8 mouse cellular contexts compared by ENCODE assay signal in the genomic region with DNA sequence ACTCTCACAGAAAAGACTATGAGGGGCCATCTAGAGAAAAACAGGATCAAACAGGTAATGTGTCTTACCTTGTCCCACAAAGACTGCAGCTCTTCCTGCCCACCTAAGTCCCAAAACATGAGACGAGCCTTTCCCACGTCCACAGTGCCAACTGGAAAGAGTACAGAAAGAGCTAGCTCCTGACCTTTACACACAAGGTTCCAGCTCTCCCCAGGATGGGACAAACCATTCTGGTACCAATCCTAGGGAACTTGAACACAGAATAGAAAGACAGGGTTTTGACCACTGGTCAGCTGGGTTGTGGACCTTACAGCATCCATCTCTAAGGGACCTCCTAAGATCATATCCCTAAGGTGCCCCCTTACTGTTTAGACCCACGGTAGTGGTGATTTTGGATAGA. TPM values are rescaled to one million over a fixed set of nuclear protein-coding genes. Genes with fewer than 3 reads are reported as not detected.
DNase-seq lines count a peak whose midpoint lies in the region; ATAC-seq and TF ChIP-seq lines count a peak whose summit lies in the region.

No protein-coding gene starts in this region.

- no peaks in the 10 kb centered on the region for H3K9me3 ChIP-seq in heart, embryonic 13.5 days
- H3K9me3 ChIP-seq in ES-E14 (ENCODE audit: control insufficient read depth, insufficient read depth, low read depth, low read length) = no peaks in the 10 kb centered on the region
- no peaks in the 10 kb centered on the region for H3K9me3 ChIP-seq in hindbrain, embryonic 10.5 days
- H3K9me3 ChIP-seq in liver, postnatal 0 days (ENCODE audit: low read length) = no peaks in the 10 kb centered on the region

- H3K4me3 ChIP-seq in heart, embryonic 13.5 days = peak overlapping the region; percentile 70
- peak overlapping the region; percentile 91 to 98; a peak in 3 of 4 replicates for H3K4me3 ChIP-seq in ES-E14 (ENCODE audit: insufficient read depth in 1 of 2, low read depth in 1 of 2, low read length in 2 of 2, poor library complexity in 1 of 2, severe bottlenecking in 1 of 2)
- H3K4me3 ChIP-seq in hindbrain, embryonic 10.5 days = peak overlapping the region; percentile 90
- H3K4me3 ChIP-seq in liver, postnatal 0 days (ENCODE audit: low read depth, low read length) = peak overlapping the region; percentile 82

- in situ Hi-C loops in ES-E14 (cut with MboI; ENCODE audit: low sequenced_read_pairs in 2 of 2, unreplicated experiment in 2 of 2) = no loop called here

- H3K36me3 ChIP-seq in heart, embryonic 13.5 days = peaks cover 60% of the 10 kb centered on the region
- H3K36me3 ChIP-seq in ES-E14 (ENCODE audit: control insufficient read depth, insufficient read depth, low read length, poor library complexity, severe bottlenecking) = peaks cover 21% of the 10 kb centered on the region
- peaks cover 62% of the 10 kb centered on the region for H3K36me3 ChIP-seq in hindbrain, embryonic 10.5 days
- peaks cover 35% of the 10 kb centered on the region for H3K36me3 ChIP-seq in liver, postnatal 0 days (replicated peaks; ENCODE audit: insufficient read depth, low read length)

- peak overlapping the region; percentile 86 for H3K9ac ChIP-seq in heart, embryonic 13.5 days
- peak overlapping the region; percentile 96; the same call in 1 of the 2 replicates for H3K9ac ChIP-seq in ES-E14 (ENCODE audit: insufficient read depth, low read depth, low read length, poor library complexity, severe bottlenecking)
- no peak overlapping the region; the same call in 1 of the 2 replicates for H3K9ac ChIP-seq in liver, postnatal 0 days (replicated peaks)

- peaks cover 34% of the 10 kb centered on the region for H3K4me1 ChIP-seq in heart, embryonic 13.5 days
- H3K4me1 ChIP-seq in ES-E14 (ENCODE audit: control insufficient read depth in 2 of 2, insufficient read depth in 2 of 2, low read length in 2 of 2, poor library complexity in 1 of 2) = peaks cover 4% of the 10 kb centered on the region in 2 experiments; a peak in 1 of 4 replicates
- H3K4me1 ChIP-seq in hindbrain, embryonic 10.5 days (replicated peaks) = peaks cover 41% of the 10 kb centered on the region
- H3K4me1 ChIP-seq in liver, postnatal 0 days (ENCODE audit: insufficient read depth) = peaks cover 19% of the 10 kb centered on the region

- DNase-seq in heart, adult 8-10 months (ENCODE audit: low spot score) = no peak
- DNase-seq in ES-E14 (ENCODE audit: low read depth, low spot score) = no peak
- no peak for DNase-seq in hindbrain, embryonic 10.5 days (ENCODE audit: low spot score)
- DNase-seq in liver, postnatal 0 days = no peak
- no peak for DNase-seq in left cerebral cortex, adult 9 months (ENCODE audit: low spot score in 2 of 2)
- DNase-seq in gastrocnemius, postnatal 25 days = no peak
- DNase-seq in left cerebral cortex, adult 8-10 months (ENCODE audit: low spot score in 2 of 2) = no peak

- 79% methylated on average over 3 of the region's 3 CpGs for WGBS in heart, embryonic 13.5 days
- WGBS in hindbrain, embryonic 10.5 days = 81% methylated on average over 3 of the region's 3 CpGs
- 66% methylated on average over 3 of the region's 3 CpGs for WGBS in liver, postnatal 0 days (ENCODE audit: insufficient replicate concordance)

- no peak for TF ChIP-seq EP300 in liver, postnatal 0 days (IDR thresholded peaks at IDR 0.05; ENCODE audit: low read depth)

- H3K4me2 ChIP-seq in heart, embryonic 13.5 days = peak overlapping the region; percentile 95
- peak overlapping the region; percentile 99 for H3K4me2 ChIP-seq in liver, postnatal 0 days (ENCODE audit: low read depth, low read length)

- no peaks in the 10 kb centered on the region for H3K27me3 ChIP-seq in heart, embryonic 13.5 days (replicated peaks)
- H3K27me3 ChIP-seq in hindbrain, embryonic 10.5 days (ENCODE audit: insufficient read depth, poor library complexity, severe bottlenecking) = no peaks in the 10 kb centered on the region
- H3K27me3 ChIP-seq in liver, postnatal 0 days (ENCODE audit: insufficient read depth, low read length) = no peaks in the 10 kb centered on the region

- ATAC-seq in heart, embryonic 13.5 days (ENCODE audit: extremely low read depth, insufficient number of reproducible peaks, low FRiP score, low TSS enrichment) = no peak
- ATAC-seq in liver, postnatal 0 days = no peak

- H3K27ac ChIP-seq in heart, embryonic 13.5 days (replicated peaks) = no peak overlapping the region
- no peak overlapping the region for H3K27ac ChIP-seq in ES-E14 (ENCODE audit: insufficient read depth, low read depth, low read length, poor library complexity, severe bottlenecking)
- H3K27ac ChIP-seq in hindbrain, embryonic 10.5 days = no peak overlapping the region
- H3K27ac ChIP-seq in liver, postnatal 0 days (ENCODE audit: low read depth) = no peak overlapping the region

- TF ChIP-seq CTCF in liver, postnatal 0 days (IDR thresholded peaks at IDR 0.05; ENCODE audit: low read depth) = no peak

TF ChIP-seq in ES-E14, 5 proteins besides CTCF, POLR2A, EP300 and RAD21:
- TF ChIP-seq HCFC1 (IDR thresholded peaks at IDR 0.05; ENCODE audit: borderline replicate concordance, insufficient read depth, low read length) (no peak), ZC3H11A (IDR thresholded peaks at IDR 0.05; ENCODE audit: borderline replicate concordance, low read depth, low read length) (no peak), MAFK (IDR thresholded peaks at IDR 0.05; ENCODE audit: insufficient read depth, low read depth, low read length) (no peak), CHD2 (IDR thresholded peaks at IDR 0.05; ENCODE audit: low read depth, low read length) (no peak), ZNF384 (IDR thresholded peaks at IDR 0.05; ENCODE audit: low read depth, low read length) (no peak)
TF ChIP-seq in ES-E14: peak in this region for 0.

RNA-seq across cellular contexts. Expression of gene Zgpat, which starts 0.8 kb away (rescaled TPM):
- polyA plus RNA-seq in heart, embryonic 13.5 days (2015; fragmentation: Nextera tagmentation; extraction: Ambion mirVana) = 23.3 and 26.7 TPM in 2 replicates
- 10 to 100 TPM; 17.4 to 22.9 (median 18.1) TPM for total RNA-seq in heart, adult 8-10 months (2022)
- total RNA-seq in ES-E14 (2012; rRNA removed) = 43.5 and 61.3 TPM in 2 replicates
- polyA plus RNA-seq in hindbrain, embryonic 10.5 days (2016; fragmentation: Nextera tagmentation; extraction: Ambion mirVana) = 45.4 and 53.0 TPM in 2 replicates
- polyA plus RNA-seq in liver, postnatal 0 days (2015; fragmentation: Nextera tagmentation; extraction: Ambion mirVana) = 7.7 and 9.4 TPM in 2 replicates
- 10 to 100 TPM; 12.8 to 13.1 TPM for total RNA-seq in gastrocnemius, postnatal 25 days (2021)
- total RNA-seq in left cerebral cortex, adult 8-10 months (2022) = 10 to 100 TPM; 52.9 to 68.4 (median 59.9) TPM

RNA-seq across cellular contexts. Expression of gene Arfrp1, which starts 1.3 kb away (rescaled TPM):
- 57.5 and 59.1 TPM in 2 replicates for polyA plus RNA-seq in heart, embryonic 13.5 days (2015; fragmentation: Nextera tagmentation; extraction: Ambion mirVana)
- 10 to 100 TPM; 50.2 to 56.0 (median 53.9) TPM for total RNA-seq in heart, adult 8-10 months (2022)
- total RNA-seq in ES-E14 (2012; rRNA removed) = 32.8 and 36.3 TPM in 2 replicates
- 75.3 and 75.4 TPM in 2 replicates for polyA plus RNA-seq in hindbrain, embryonic 10.5 days (2016; fragmentation: Nextera tagmentation; extraction: Ambion mirVana)
- 17.9 and 19.4 TPM in 2 replicates for polyA plus RNA-seq in liver, postnatal 0 days (2015; fragmentation: Nextera tagmentation; extraction: Ambion mirVana)
- total RNA-seq in gastrocnemius, postnatal 25 days (2021) = 10 to 100 TPM; 25.0 to 29.3 TPM
- total RNA-seq in left cerebral cortex, adult 8-10 months (2022) = 10 to 100 TPM; 41.8 to 44.4 (median 43.9) TPM

RNA-seq across cellular contexts. Expression of gene Lime1, which starts 15.9 kb away (rescaled TPM):
- 11.9 and 15.6 TPM in 2 replicates for polyA plus RNA-seq in heart, embryonic 13.5 days (2015; fragmentation: Nextera tagmentation; extraction: Ambion mirVana)
- 1 to 10 TPM; 4.6 to 5.1 (median 4.8) TPM for total RNA-seq in heart, adult 8-10 months (2022)
- 30.8 and 48.9 TPM in 2 replicates for total RNA-seq in ES-E14 (2012; rRNA removed)
- polyA plus RNA-seq in hindbrain, embryonic 10.5 days (2016; fragmentation: Nextera tagmentation; extraction: Ambion mirVana) = 29.5 and 29.7 TPM in 2 replicates
- polyA plus RNA-seq in liver, postnatal 0 days (2015; fragmentation: Nextera tagmentation; extraction: Ambion mirVana) = 3.7 and 4.0 TPM in 2 replicates
- 1 to 10 TPM; 4.2 to 5.5 TPM for total RNA-seq in gastrocnemius, postnatal 25 days (2021)
- 10 to 100 TPM; 33.0 to 37.9 (median 34.9) TPM for total RNA-seq in left cerebral cortex, adult 8-10 months (2022)

RNA-seq across cellular contexts. Expression of gene Rtel1, which starts 44.4 kb away (rescaled TPM):
- 23.1 and 26.5 TPM in 2 replicates for polyA plus RNA-seq in heart, embryonic 13.5 days (2015; fragmentation: Nextera tagmentation; extraction: Ambion mirVana)
- total RNA-seq in heart, adult 8-10 months (2022) = 10 to 100 TPM in 2 of 4 experiments, 1 to 10 TPM in 2; 8.1 to 13.0 (median 10.0) TPM
- 133 and 209 TPM in 2 replicates for total RNA-seq in ES-E14 (2012; rRNA removed)
- 57.7 and 68.1 TPM in 2 replicates for polyA plus RNA-seq in hindbrain, embryonic 10.5 days (2016; fragmentation: Nextera tagmentation; extraction: Ambion mirVana)
- polyA plus RNA-seq in liver, postnatal 0 days (2015; fragmentation: Nextera tagmentation; extraction: Ambion mirVana) = 8.5 and 9.9 TPM in 2 replicates
- 10 to 100 TPM in 1 of 2 experiments, 1 to 10 TPM in 1; 9.9 to 14.9 TPM for total RNA-seq in gastrocnemius, postnatal 25 days (2021)
- 10 to 100 TPM; 28.9 to 35.7 (median 29.6) TPM for total RNA-seq in left cerebral cortex, adult 8-10 months (2022)

RNA-seq across cellular contexts. Expression of gene Stmn3, which starts 49.6 kb away (rescaled TPM):
- 1.5 and 2.4 TPM in 2 replicates for polyA plus RNA-seq in heart, embryonic 13.5 days (2015; fragmentation: Nextera tagmentation; extraction: Ambion mirVana)
- total RNA-seq in heart, adult 8-10 months (2022) = under 1 TPM in 2 of 4 experiments, not detected in 2; 0.30 to 0.47 TPM
- total RNA-seq in ES-E14 (2012; rRNA removed) = 7.9 and 8.6 TPM in 2 replicates
- polyA plus RNA-seq in hindbrain, embryonic 10.5 days (2016; fragmentation: Nextera tagmentation; extraction: Ambion mirVana) = 122 and 329 TPM in 2 replicates
- 0.19 TPM in 1 of 2 replicates, not detected in the other for polyA plus RNA-seq in liver, postnatal 0 days (2015; fragmentation: Nextera tagmentation; extraction: Ambion mirVana)
- total RNA-seq in gastrocnemius, postnatal 25 days (2021) = under 1 TPM in 1 of 2 experiments, not detected in 1; 0.32 TPM
- 100 to 1,000 TPM; 608 to 681 (median 642) TPM for total RNA-seq in left cerebral cortex, adult 8-10 months (2022)
